ENCODE assay signal across 10 mouse cellular contexts in genomic region chrX:141156696-141157095, GRCm38 (mm10).
DNase-seq lines count a peak whose midpoint lies in the region; ATAC-seq and TF ChIP-seq lines count a peak whose summit lies in the region.
"Had no signal": no experiment of that assay in that cellular context is flagged by ENCODE, and none has a peak within 500 bp of the region (broad histone marks: within the 10 kb centered on the region; RNA-seq: fewer than 3 reads in every experiment).

No protein-coding gene starts in this region.

- no peak overlapping the region for H3K27ac ChIP-seq in gastrocnemius, adult 2 months
- no peak overlapping the region for H3K27ac ChIP-seq in lung, postnatal 0 days (ENCODE audit: low read length)
- H3K27ac ChIP-seq: embryonic facial prominence, embryonic 12.5 days; limb, embryonic 13.5 days had no signal

- no peak overlapping the region for H3K4me3 ChIP-seq in gastrocnemius, adult 2 months
- H3K4me3 ChIP-seq in lung, postnatal 0 days (ENCODE audit: low read depth, low read length) = no peak overlapping the region
- H3K4me3 ChIP-seq: embryonic facial prominence, embryonic 12.5 days; limb, embryonic 13.5 days had no signal

- no peaks in the 10 kb centered on the region for H3K4me1 ChIP-seq in lung, postnatal 0 days (ENCODE audit: insufficient read depth, low read depth, low read length)
- H3K4me1 ChIP-seq: embryonic facial prominence, embryonic 12.5 days; limb, embryonic 13.5 days had no signal

- WGBS in lung, postnatal 0 days = 3% methylated on average over 2 of the region's 2 CpGs

- no peak for DNase-seq in gastrocnemius, adult 2 months
- DNase-seq in gastrocnemius, adult 18-20 months (ENCODE audit: low spot score) = no peak
- DNase-seq in lung, postnatal 0 days (ENCODE audit: low spot score) = peak; percentile 62
- no peak for DNase-seq in lung, postnatal 10 days
- peak; percentile 10 for DNase-seq in c-Kit-positive CD71-positive TER-119-negative erythroid progenitor cells, embryonic 14.5 days (ENCODE audit: low read depth)
- DNase-seq in retina, embryonic 14.5 days (ENCODE audit: low spot score) = peak; percentile 61
- no peak for DNase-seq in gastrocnemius, postnatal 4 days (ENCODE audit: low spot score in 2 of 2)
- no peak for DNase-seq in gastrocnemius, postnatal 14 days

- intact Hi-C loops in gastrocnemius, adult 2 months (cut with DNase I) = no loop called here
- intact Hi-C loops in gastrocnemius, postnatal 14 days (cut with DNase I; ENCODE audit: low total_unique reads) = no loop called here

- no peak for TF ChIP-seq EP300 in lung, postnatal 0 days (IDR thresholded peaks at IDR 0.05)

- no peaks in the 10 kb centered on the region for H3K27me3 ChIP-seq in lung, postnatal 0 days (replicated peaks; ENCODE audit: insufficient read depth, low read length)

- no peak overlapping the region for H3K4me2 ChIP-seq in lung, postnatal 0 days (replicated peaks; ENCODE audit: low read depth, low read length)
- H3K4me2 ChIP-seq: embryonic facial prominence, embryonic 12.5 days; limb, embryonic 13.5 days had no signal

- H3K36me3 ChIP-seq in lung, postnatal 0 days (ENCODE audit: insufficient read depth, low read length) = no peaks in the 10 kb centered on the region
- H3K36me3 ChIP-seq: embryonic facial prominence, embryonic 12.5 days; limb, embryonic 13.5 days had no signal

- ATAC-seq in lung, postnatal 0 days = no peak; the same call in 1 of the 2 replicates

- H3K9ac ChIP-seq in lung, postnatal 0 days (replicated peaks; ENCODE audit: low read depth) = no peak overlapping the region
- H3K9ac ChIP-seq: embryonic facial prominence, embryonic 12.5 days; limb, embryonic 13.5 days had no signal

- H3K9me3 ChIP-seq in lung, postnatal 0 days (ENCODE audit: low read length) = no peaks in the 10 kb centered on the region
- H3K9me3 ChIP-seq: embryonic facial prominence, embryonic 12.5 days; limb, embryonic 13.5 days had no signal

- TF ChIP-seq CTCF in gastrocnemius, adult 2 months (IDR thresholded peaks at IDR 0.05) = peak; percentile 68
- TF ChIP-seq CTCF in lung, postnatal 0 days (IDR thresholded peaks at IDR 0.05) = peak; percentile 57

Comparison
In these comparisons a context has a peak if more than half of its experiments do, and no peak if none do; other contexts are left out.
1. DNase-seq: peak in lung, postnatal 0 days (single experiment), c-Kit-positive CD71-positive TER-119-negative erythroid progenitor cells, embryonic 14.5 days (single experiment) and retina, embryonic 14.5 days (single experiment); none in gastrocnemius, adult 2 months (single experiment), gastrocnemius, adult 18-20 months (single experiment), lung, postnatal 10 days (single experiment), gastrocnemius, postnatal 4 days (0 of 2) and gastrocnemius, postnatal 14 days (single experiment).